Mouse (Mus musculus): ENCODE data around the gene Fmod. TPM values are rescaled to one million over a fixed set of nuclear protein-coding genes. Genes with fewer than 3 reads are reported as not detected.
A peak's percentile ranks its signal among the peaks of the same experiment; 100 is the strongest.

Gene Fmod
- total and polyA plus RNA-seq, 3 experiments: 9.3 to 14.5 (median 9.4) TPM

- Histone ChIP-seq H3K27me3 (ENCODE audit: control insufficient read depth, insufficient read depth, low read length) (no peaks in the 10 kb centered on the region), H3K4me1 (ENCODE audit: control insufficient read depth, insufficient read depth, low read length) (peaks cover 24% of the 10 kb centered on the region), H3K36me3 (ENCODE audit: control insufficient read depth, insufficient read depth, low read length) (no peaks in the 10 kb centered on the region), H3K9ac (ENCODE audit: low read depth, low read length) (no peak overlapping the region), H3K27ac (no peak overlapping the region), H3K79me2 (replicated peaks; ENCODE audit: control insufficient read depth, insufficient read depth, low read length) (no peaks in the 10 kb centered on the region), H3K4me3 (no peak overlapping the region)
- 68% methylated on average over 8 of the region's 8 CpGs for WGBS
- intact Hi-C loops (cut with DNase I): loop anchor here (10.0 kb wide), 1 partner anchor 177 kb away; the partner anchor contains the start of gene Adora1
- DNase-seq: no peak
- TF ChIP-seq EP300 (IDR thresholded peaks at IDR 0.05; ENCODE audit: insufficient read depth, low read depth, low read length) (no peak), CTCF (IDR thresholded peaks at IDR 0.05) (no peak), POLR2A (IDR thresholded peaks at IDR 0.05; ENCODE audit: insufficient read depth, low read depth, low read length) (no peak)
These were observed 20.7 kb downstream of the Fmod start for GRCm38 (mm10) chr1:134057736-134058135.

GRCm38 (mm10) chr1:134058870-134059269, 21.8 kb downstream of the Fmod start:
- no peaks in the 10 kb centered on the region for H3K27me3 ChIP-seq (ENCODE audit: control insufficient read depth, insufficient read depth, low read length)
- intact Hi-C loops (cut with DNase I): loop anchor here (10.0 kb wide), 1 partner anchor 176 kb away; the partner anchor contains the start of gene Adora1
- H3K4me3 ChIP-seq: no peak overlapping the region
- 46% methylated on average over 6 of the region's 6 CpGs for WGBS
- H3K36me3 ChIP-seq (ENCODE audit: control insufficient read depth, insufficient read depth, low read length): no peaks in the 10 kb centered on the region
- peaks cover 29% of the 10 kb centered on the region for H3K4me1 ChIP-seq (ENCODE audit: control insufficient read depth, insufficient read depth, low read length)
- no peak overlapping the region for H3K9ac ChIP-seq (ENCODE audit: low read depth, low read length)
- no peaks in the 10 kb centered on the region for H3K79me2 ChIP-seq (replicated peaks; ENCODE audit: control insufficient read depth, insufficient read depth, low read length)
- TF ChIP-seq EP300 (IDR thresholded peaks at IDR 0.05; ENCODE audit: insufficient read depth, low read depth, low read length) (no peak), POLR2A (IDR thresholded peaks at IDR 0.05; ENCODE audit: insufficient read depth, low read depth, low read length) (no peak), CTCF (IDR thresholded peaks at IDR 0.05) (no peak)
- no peak for DNase-seq
- peak overlapping the region; percentile 38; the same call in 1 of the 2 replicates for H3K27ac ChIP-seq

GRCm38 (mm10) chr1:134059739-134060695, 23.0 kb downstream of the Fmod start:
- Histone ChIP-seq H3K79me2 (replicated peaks; ENCODE audit: control insufficient read depth, insufficient read depth, low read length) (no peaks in the 10 kb centered on the region), H3K9ac (ENCODE audit: low read depth, low read length) (peak overlapping the region; percentile 43), H3K4me1 (ENCODE audit: control insufficient read depth, insufficient read depth, low read length) (peaks cover 38% of the 10 kb centered on the region), H3K27ac (peak overlapping the region; percentile 100), H3K36me3 (ENCODE audit: control insufficient read depth, insufficient read depth, low read length) (no peaks in the 10 kb centered on the region), H3K4me3 (peak overlapping the region; percentile 54), H3K27me3 (ENCODE audit: control insufficient read depth, insufficient read depth, low read length) (no peaks in the 10 kb centered on the region)
- no peak for TF ChIP-seq EP300 (IDR thresholded peaks at IDR 0.05; ENCODE audit: insufficient read depth, low read depth, low read length)
- TF ChIP-seq CTCF (IDR thresholded peaks at IDR 0.05): peak; percentile 71
- 64% methylated on average over 16 of the region's 16 CpGs for WGBS
- DNase-seq: peak in 1 of 2 experiments; percentile 27
- intact Hi-C loops (cut with DNase I): loop anchor here (10.0 kb wide), 1 partner anchor 175 kb away; the partner anchor contains the start of gene Adora1

GRCm38 (mm10) chr1:134060849-134061569, 24.0 kb downstream of the Fmod start:
- H3K36me3 ChIP-seq (ENCODE audit: control insufficient read depth, insufficient read depth, low read length): no peaks in the 10 kb centered on the region
- intact Hi-C loops (cut with DNase I): no loop called here
- H3K27ac ChIP-seq: peak overlapping the region; percentile 100
- peak overlapping the region; percentile 85 for H3K9ac ChIP-seq (ENCODE audit: low read depth, low read length)
- peak overlapping the region; percentile 54 for H3K4me3 ChIP-seq
- H3K27me3 ChIP-seq (ENCODE audit: control insufficient read depth, insufficient read depth, low read length): no peaks in the 10 kb centered on the region
- peak; percentile 43 for TF ChIP-seq CTCF (IDR thresholded peaks at IDR 0.05)
- TF ChIP-seq EP300 (IDR thresholded peaks at IDR 0.05; ENCODE audit: insufficient read depth, low read depth, low read length): peak; percentile 83
- TF ChIP-seq POLR2A (IDR thresholded peaks at IDR 0.05; ENCODE audit: insufficient read depth, low read depth, low read length): peak; percentile 97
- WGBS: 2% methylated on average over 31 of the region's 31 CpGs
- DNase-seq: peak; percentile 90 to 96
- peaks cover 35% of the 10 kb centered on the region for H3K4me1 ChIP-seq (ENCODE audit: control insufficient read depth, insufficient read depth, low read length)
- no peaks in the 10 kb centered on the region for H3K79me2 ChIP-seq (replicated peaks; ENCODE audit: control insufficient read depth, insufficient read depth, low read length)

- H3K36me3 ChIP-seq (ENCODE audit: control insufficient read depth, insufficient read depth, low read length): no peaks in the 10 kb centered on the region
- peaks cover 35% of the 10 kb centered on the region for H3K4me1 ChIP-seq (ENCODE audit: control insufficient read depth, insufficient read depth, low read length)
- peak overlapping the region; percentile 100 for H3K27ac ChIP-seq
- H3K79me2 ChIP-seq (replicated peaks; ENCODE audit: control insufficient read depth, insufficient read depth, low read length): no peaks in the 10 kb centered on the region
- WGBS: 73% methylated on average over 3 of the region's 3 CpGs
- no peaks in the 10 kb centered on the region for H3K27me3 ChIP-seq (ENCODE audit: control insufficient read depth, insufficient read depth, low read length)
- no peak for TF ChIP-seq EP300 (IDR thresholded peaks at IDR 0.05; ENCODE audit: insufficient read depth, low read depth, low read length)
- TF ChIP-seq POLR2A (IDR thresholded peaks at IDR 0.05; ENCODE audit: insufficient read depth, low read depth, low read length): no peak
- no peak for TF ChIP-seq CTCF (IDR thresholded peaks at IDR 0.05)
- no peak overlapping the region for H3K4me3 ChIP-seq
- intact Hi-C loops (cut with DNase I): no loop called here
- no peak overlapping the region for H3K9ac ChIP-seq (ENCODE audit: low read depth, low read length)
- DNase-seq: no peak
These were observed 24.9 kb downstream of the Fmod start for GRCm38 (mm10) chr1:134061915-134062314.

All from heart, adult 2 months (tissue).